23 mouse cellular contexts compared by ENCODE assay signal in genomic region chr16:29822843-29823401, GRCm38 (mm10).
DNase-seq lines count a peak whose midpoint lies in the region; ATAC-seq lines count a peak whose summit lies in the region.
"Had no signal": no experiment of that assay in that cellular context is flagged by ENCODE, and none has a peak within 500 bp of the region (broad histone marks: within the 10 kb centered on the region; RNA-seq: fewer than 3 reads in every experiment).

No protein-coding gene starts in this region.

- peaks cover 3% of the 10 kb centered on the region; the same call in 1 of the 2 replicates for H3K9me3 ChIP-seq in forebrain, embryonic 10.5 days
- H3K9me3 ChIP-seq in forebrain, embryonic 12.5 days: peaks cover 3% of the 10 kb centered on the region
- no peaks in the 10 kb centered on the region for H3K9me3 ChIP-seq in limb, embryonic 15.5 days
- H3K9me3 ChIP-seq: liver, embryonic 15.5 days; midbrain, embryonic 15.5 days had no signal

- no peak overlapping the region for H3K4me3 ChIP-seq in forebrain, embryonic 10.5 days
- no peak overlapping the region for H3K4me3 ChIP-seq in forebrain, embryonic 12.5 days (replicated peaks)
- no peak overlapping the region for H3K4me3 ChIP-seq in limb, embryonic 15.5 days
- H3K4me3 ChIP-seq: heart, embryonic 12.5 days; kidney, embryonic 15.5 days; limb, embryonic 13.5 days; liver, embryonic 15.5 days; midbrain, embryonic 15.5 days; myocyte had no signal

- 76% methylated on average over 8 of the region's 8 CpGs for WGBS in forebrain, embryonic 10.5 days
- WGBS in forebrain, embryonic 12.5 days: 71% methylated on average over 8 of the region's 8 CpGs
- WGBS in limb, embryonic 15.5 days: 52% methylated on average over 8 of the region's 8 CpGs

- H3K9ac ChIP-seq in forebrain, embryonic 12.5 days: no peak overlapping the region
- no peak overlapping the region for H3K9ac ChIP-seq in limb, embryonic 15.5 days
- H3K9ac ChIP-seq: heart, embryonic 12.5 days; hindbrain, embryonic 14.5 days; kidney, embryonic 15.5 days; limb, embryonic 13.5 days; liver, embryonic 15.5 days; midbrain, embryonic 15.5 days had no signal

- no peak overlapping the region for H3K4me2 ChIP-seq in forebrain, embryonic 12.5 days
- H3K4me2 ChIP-seq in limb, embryonic 15.5 days: no peak overlapping the region
- H3K4me2 ChIP-seq: heart, embryonic 12.5 days; hindbrain, embryonic 14.5 days; kidney, embryonic 15.5 days; limb, embryonic 13.5 days; liver, embryonic 15.5 days; midbrain, embryonic 15.5 days had no signal

- peaks cover 41% of the 10 kb centered on the region for H3K4me1 ChIP-seq in forebrain, embryonic 10.5 days
- H3K4me1 ChIP-seq in forebrain, embryonic 12.5 days: peaks cover 6% of the 10 kb centered on the region; the same call in 1 of the 2 replicates
- peaks cover 31% of the 10 kb centered on the region for H3K4me1 ChIP-seq in limb, embryonic 15.5 days
- H3K4me1 ChIP-seq: liver, embryonic 15.5 days; midbrain, embryonic 15.5 days had no signal

- H3K27me3 ChIP-seq in forebrain, embryonic 10.5 days (ENCODE audit: poor library complexity, severe bottlenecking): peaks cover 20% of the 10 kb centered on the region
- H3K27me3 ChIP-seq in forebrain, embryonic 12.5 days: peaks cover 6% of the 10 kb centered on the region; the same call in 1 of the 2 replicates
- no peaks in the 10 kb centered on the region for H3K27me3 ChIP-seq in limb, embryonic 15.5 days
- H3K27me3 ChIP-seq: heart, embryonic 12.5 days; limb, embryonic 13.5 days; liver, embryonic 15.5 days; midbrain, embryonic 15.5 days had no signal

- no peak for ATAC-seq in forebrain, embryonic 12.5 days (ENCODE audit: low FRiP score)
- ATAC-seq in limb, embryonic 15.5 days (ENCODE audit: insufficient number of reproducible peaks, low FRiP score, low TSS enrichment, low read depth): no peak
- ATAC-seq: forebrain, embryonic 14.5 days; midbrain, embryonic 15.5 days had no signal

- H3K27ac ChIP-seq in forebrain, embryonic 10.5 days: peak overlapping the region; percentile 36
- no peak overlapping the region for H3K27ac ChIP-seq in forebrain, embryonic 12.5 days
- peak overlapping the region; percentile 65; the same call in 1 of the 2 replicates for H3K27ac ChIP-seq in limb, embryonic 15.5 days
- H3K27ac ChIP-seq: hindbrain, embryonic 14.5 days; kidney, embryonic 15.5 days; limb, embryonic 13.5 days; liver, embryonic 15.5 days; midbrain, embryonic 15.5 days had no signal

- no peak for DNase-seq in forebrain, embryonic 10.5 days (ENCODE audit: extremely low spot score, low spot score)
- DNase-seq in 3134 (ENCODE audit: extremely low read depth, insufficient read length, low spot score) (peak; percentile 30), ZHBTc4 (ENCODE audit: low read depth, low spot score) (peak; percentile 95)
- DNase-seq in thymus, postnatal 36 days: no peak
- DNase-seq in cerebellum, adult 9-11 months: no peak
- DNase-seq in heart, postnatal 4 days: no peak
- DNase-seq: adrenal gland, postnatal 10 days; cerebellum, postnatal 10 days; kidney, postnatal 4 days; lung, postnatal 14 days; right cerebral cortex, postnatal 14 days; spleen, adult 18-20 months; thymus, adult 2 months had no signal

- peaks cover 1% of the 10 kb centered on the region; the same call in 1 of the 2 replicates for H3K36me3 ChIP-seq in forebrain, embryonic 10.5 days (replicated peaks)
- no peaks in the 10 kb centered on the region for H3K36me3 ChIP-seq in forebrain, embryonic 12.5 days (replicated peaks)
- H3K36me3 ChIP-seq in limb, embryonic 15.5 days: no peaks in the 10 kb centered on the region
- H3K36me3 ChIP-seq: heart, embryonic 12.5 days; kidney, embryonic 15.5 days; limb, embryonic 13.5 days; liver, embryonic 15.5 days; midbrain, embryonic 15.5 days had no signal

Comparison
In these comparisons a context has a peak if more than half of its experiments do, and no peak if none do; other contexts are left out.
1. DNase-seq: peak in 3134 (single experiment) and ZHBTc4 (single experiment); none in forebrain, embryonic 10.5 days (single experiment), thymus, postnatal 36 days (0 of 2), cerebellum, adult 9-11 months (single experiment) and heart, postnatal 4 days (single experiment).